Mouse (Mus musculus): ENCODE measurements around the gene Myadml2. TPM values are rescaled to one million over a fixed set of nuclear protein-coding genes. Genes with fewer than 3 reads are reported as not detected.
A peak's percentile ranks its signal among the peaks of the same experiment; 100 is the strongest.
"Not testable (repeated sequence)": the region's sequence is repeated elsewhere in the genome, so short reads cannot be mapped to it uniquely, and the experiment has no call there.

Myadml2 gene
- total and polyA plus RNA-seq, 3 experiments = not detected

GRCm38 (mm10) chr11:120679909-120680308, 32.0 kb upstream of the Myadml2 start:
- Histone ChIP-seq H3K27me3 (ENCODE audit: control insufficient read depth in 1 of 2, insufficient read depth in 2 of 2, low read length in 2 of 2) (no peaks in the 10 kb centered on the region), H3K79me2 (ENCODE audit: control insufficient read depth, insufficient read depth, low read length, poor library complexity) (no peaks in the 10 kb centered on the region), H3K4me1 (ENCODE audit: control insufficient read depth in 1 of 2, insufficient read depth in 2 of 2, low read length in 2 of 2) (no peaks in the 10 kb centered on the region), H3K27ac (ENCODE audit: control insufficient read depth, low read depth, low read length) (no peak overlapping the region), H3K9me3 (replicated peaks; ENCODE audit: insufficient read depth, low read length) (no peaks in the 10 kb centered on the region), H3K36me3 (ENCODE audit: control insufficient read depth in 1 of 2, insufficient read depth in 2 of 2, low read length in 2 of 2) (peaks cover 0 to 2% of the 10 kb centered on the region in 2 experiments; a peak in 2 of 4 replicates), H3K9ac (ENCODE audit: control insufficient read depth, low read depth, low read length, poor library complexity, severe bottlenecking) (no peak overlapping the region), H3K4me3 (ENCODE audit: control insufficient read depth in 1 of 2, insufficient read depth in 1 of 2, low read depth in 2 of 2, low read length in 2 of 2) (no peak overlapping the region)
- TF ChIP-seq MAX (IDR thresholded peaks at IDR 0.05; ENCODE audit: low read length) = no peak
- peak; percentile 45 for TF ChIP-seq RAD21 (IDR thresholded peaks at IDR 0.05; ENCODE audit: low read depth, low read length)
- no peak for TF ChIP-seq MAFK (IDR thresholded peaks at IDR 0.05; ENCODE audit: borderline replicate concordance, low read depth, low read length)
- peak; percentile 26 to 50 (median 27); a peak in 4 of 6 replicates for TF ChIP-seq CTCF (IDR thresholded peaks at IDR 0.05 in 2 of 3, conservative IDR thresholded peaks at IDR 0.05 in 1 of 3; ENCODE audit: control insufficient read depth in 1 of 3, insufficient read depth in 1 of 3, low read depth in 2 of 3, low read length in 3 of 3, poor library complexity in 1 of 3, severe bottlenecking in 1 of 3)
- TF ChIP-seq SMC3 (IDR thresholded peaks at IDR 0.05; ENCODE audit: low read depth, low read length) = peak; percentile 60
- DNase-seq (ENCODE audit: low read depth, low spot score) = peak; percentile 44

- H3K27me3 ChIP-seq (ENCODE audit: control insufficient read depth in 1 of 2, insufficient read depth in 2 of 2, low read length in 2 of 2) = no peaks in the 10 kb centered on the region
- TF ChIP-seq RCOR1 (IDR thresholded peaks at IDR 0.05; ENCODE audit: low read depth, low read length) = no peak
- TF ChIP-seq JUND (IDR thresholded peaks at IDR 0.05; ENCODE audit: low read depth, low read length) = no peak
- TF ChIP-seq POLR2AphosphoS5 (IDR thresholded peaks at IDR 0.05; ENCODE audit: borderline replicate concordance, low read depth, low read length) = no peak
- no peak for TF ChIP-seq ZNF384 (IDR thresholded peaks at IDR 0.05; ENCODE audit: low read depth, low read length)
- TF ChIP-seq CTCF (IDR thresholded peaks at IDR 0.05 in 2 of 3, conservative IDR thresholded peaks at IDR 0.05 in 1 of 3; ENCODE audit: control insufficient read depth in 1 of 3, insufficient read depth in 1 of 3, low read depth in 2 of 3, low read length in 3 of 3, poor library complexity in 1 of 3, severe bottlenecking in 1 of 3) = no peak
- no peak for TF ChIP-seq MAZ (IDR thresholded peaks at IDR 0.05; ENCODE audit: low read depth, low read length)
- TF ChIP-seq NRF1 (IDR thresholded peaks at IDR 0.05; ENCODE audit: insufficient read depth, low read depth, low read length, poor library complexity, severe bottlenecking) = no peak
- no peak for TF ChIP-seq MAFK (IDR thresholded peaks at IDR 0.05; ENCODE audit: borderline replicate concordance, low read depth, low read length)
- TF ChIP-seq TBP (IDR thresholded peaks at IDR 0.05; ENCODE audit: low read depth, low read length) = no peak
- H3K9ac ChIP-seq (ENCODE audit: control insufficient read depth, low read depth, low read length, poor library complexity, severe bottlenecking) = no peak overlapping the region
- peaks cover 2 to 11% of the 10 kb centered on the region in 2 experiments; a peak in 3 of 4 replicates for H3K36me3 ChIP-seq (ENCODE audit: control insufficient read depth in 1 of 2, insufficient read depth in 2 of 2, low read length in 2 of 2)
- H3K27ac ChIP-seq (ENCODE audit: control insufficient read depth, low read depth, low read length) = no peak overlapping the region
- peaks cover 0 to 11% of the 10 kb centered on the region in 2 experiments; a peak in 2 of 4 replicates for H3K4me1 ChIP-seq (ENCODE audit: control insufficient read depth in 1 of 2, insufficient read depth in 2 of 2, low read length in 2 of 2)
- no peak overlapping the region for H3K4me3 ChIP-seq (ENCODE audit: control insufficient read depth in 1 of 2, insufficient read depth in 1 of 2, low read depth in 2 of 2, low read length in 2 of 2)
- peaks cover 5% of the 10 kb centered on the region; the same call in 1 of the 2 replicates for H3K79me2 ChIP-seq (ENCODE audit: control insufficient read depth, insufficient read depth, low read length, poor library complexity)
- no peak for DNase-seq (ENCODE audit: low read depth, low spot score)
- no peaks in the 10 kb centered on the region for H3K9me3 ChIP-seq (replicated peaks; ENCODE audit: insufficient read depth, low read length)
Observed at GRCm38 (mm10) chr11:120676951-120677350, 29.0 kb upstream of the Myadml2 start.

GRCm38 (mm10) chr11:120675875-120676274, 27.9 kb upstream of the Myadml2 start:
- H3K27ac ChIP-seq (ENCODE audit: control insufficient read depth, low read depth, low read length); H3K9ac ChIP-seq (ENCODE audit: control insufficient read depth, low read depth, low read length, poor library complexity, severe bottlenecking); H3K27me3 ChIP-seq (ENCODE audit: control insufficient read depth in 1 of 2, insufficient read depth in 2 of 2, low read length in 2 of 2); H3K79me2 ChIP-seq (ENCODE audit: control insufficient read depth, insufficient read depth, low read length, poor library complexity); H3K9me3 ChIP-seq (replicated peaks; ENCODE audit: insufficient read depth, low read length); DNase-seq (ENCODE audit: low read depth, low spot score); H3K4me3 ChIP-seq (ENCODE audit: control insufficient read depth in 1 of 2, insufficient read depth in 1 of 2, low read depth in 2 of 2, low read length in 2 of 2): not testable (repeated sequence)
- peak; percentile 60 for TF ChIP-seq ZNF384 (IDR thresholded peaks at IDR 0.05; ENCODE audit: low read depth, low read length)
- Histone ChIP-seq H3K36me3 (ENCODE audit: control insufficient read depth in 1 of 2, insufficient read depth in 2 of 2, low read length in 2 of 2) (peaks cover 2 to 11% of the 10 kb centered on the region in 2 experiments; a peak in 3 of 4 replicates), H3K4me1 (ENCODE audit: control insufficient read depth in 1 of 2, insufficient read depth in 2 of 2, low read length in 2 of 2) (peaks cover 0 to 11% of the 10 kb centered on the region in 2 experiments; a peak in 2 of 4 replicates)

All from MEL (cell line).